Mouse (Mus musculus): ENCODE measurements around the gene N4bp2l1. TPM values are rescaled to one million over a fixed set of nuclear protein-coding genes. Genes with fewer than 3 reads are reported as not detected.

Gene N4bp2l1
- polyA plus RNA-seq, 1 experiment from 2014 or later: 2.6 TPM

GRCm38 (mm10) chr5:150561783-150562182 is 35.2 kb downstream of the N4bp2l1 start:
- Histone ChIP-seq H3K4me3 (ENCODE audit: low read depth, low read length) (no peak overlapping the region), H3K9ac (ENCODE audit: low read length) (no peak overlapping the region), H3K4me1 (ENCODE audit: control insufficient read depth, insufficient read depth, low read length) (no peaks in the 10 kb centered on the region), H3K4me2 (ENCODE audit: low read depth, severe bottlenecking) (no peak overlapping the region), H3K9me3 (ENCODE audit: control insufficient read depth, low read length) (no peaks in the 10 kb centered on the region), H3K27me3 (ENCODE audit: control insufficient read depth, insufficient read depth, low read length) (no peaks in the 10 kb centered on the region), H3K27ac (replicated peaks; ENCODE audit: low read depth, low read length) (no peak overlapping the region), H3K36me3 (ENCODE audit: control insufficient read depth, insufficient read depth, low read length) (peaks cover 4% of the 10 kb centered on the region; the same call in 1 of the 2 replicates)
- ATAC-seq (ENCODE audit: insufficient number of reproducible peaks, low FRiP score, low TSS enrichment, low read depth): no peak
- no peak for DNase-seq (ENCODE audit: low spot score)
- WGBS: 90% methylated on average over 5 of the region's 5 CpGs

DNA sequence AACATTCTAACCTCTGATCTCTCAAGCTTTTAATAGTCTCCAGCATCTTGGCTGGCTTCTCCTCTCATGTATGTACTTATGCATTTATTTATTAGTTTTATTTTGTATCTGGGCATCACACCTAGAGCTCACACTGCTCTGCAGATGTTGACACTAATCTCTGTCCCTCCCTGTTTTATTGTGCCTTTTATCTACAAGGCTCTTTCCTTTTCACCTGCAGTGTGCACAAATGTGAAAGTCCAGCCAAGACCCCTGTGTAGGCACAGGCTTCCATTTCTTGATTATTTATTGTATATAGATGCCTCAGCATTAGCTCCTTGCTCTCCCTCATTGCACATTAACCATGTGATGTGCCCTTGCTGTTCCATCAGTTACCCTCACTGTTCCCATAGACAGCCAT is 35.6 kb downstream of the N4bp2l1 start:
- DNase-seq (ENCODE audit: low spot score) (no peak), ATAC-seq (ENCODE audit: insufficient number of reproducible peaks, low FRiP score, low TSS enrichment, low read depth) (no peak)

GRCm38 (mm10) chr5:150560851-150561250 is 36.1 kb downstream of the N4bp2l1 start:
- Histone ChIP-seq H3K9me3 (ENCODE audit: control insufficient read depth, low read length) (no peaks in the 10 kb centered on the region), H3K36me3 (ENCODE audit: control insufficient read depth, insufficient read depth, low read length) (peaks cover 4% of the 10 kb centered on the region; the same call in 1 of the 2 replicates), H3K27ac (replicated peaks; ENCODE audit: low read depth, low read length) (no peak overlapping the region), H3K4me2 (ENCODE audit: low read depth, severe bottlenecking) (no peak overlapping the region), H3K4me1 (ENCODE audit: control insufficient read depth, insufficient read depth, low read length) (no peaks in the 10 kb centered on the region), H3K9ac (ENCODE audit: low read length) (no peak overlapping the region), H3K27me3 (ENCODE audit: control insufficient read depth, insufficient read depth, low read length) (no peaks in the 10 kb centered on the region), H3K4me3 (ENCODE audit: low read depth, low read length) (no peak overlapping the region)
- ATAC-seq (ENCODE audit: insufficient number of reproducible peaks, low FRiP score, low TSS enrichment, low read depth): no peak
- no peak for DNase-seq (ENCODE audit: low spot score)
- 97% methylated on average over 5 of the region's 5 CpGs for WGBS

More for the DNA sequence above, 35.6 kb downstream of the N4bp2l1 start:
- H3K4me1 ChIP-seq (ENCODE audit: control insufficient read depth, insufficient read depth, low read length): no peaks in the 10 kb centered on the region
- H3K27ac ChIP-seq (replicated peaks; ENCODE audit: low read depth, low read length): no peak overlapping the region
- no peaks in the 10 kb centered on the region for H3K27me3 ChIP-seq (ENCODE audit: control insufficient read depth, insufficient read depth, low read length)
- H3K4me2 ChIP-seq (ENCODE audit: low read depth, severe bottlenecking): no peak overlapping the region
- H3K9ac ChIP-seq (ENCODE audit: low read length): no peak overlapping the region
- no peaks in the 10 kb centered on the region for H3K9me3 ChIP-seq (ENCODE audit: control insufficient read depth, low read length)
- no peak overlapping the region for H3K4me3 ChIP-seq (ENCODE audit: low read depth, low read length)
- H3K36me3 ChIP-seq (ENCODE audit: control insufficient read depth, insufficient read depth, low read length): peaks cover 4% of the 10 kb centered on the region; the same call in 1 of the 2 replicates

DNA sequence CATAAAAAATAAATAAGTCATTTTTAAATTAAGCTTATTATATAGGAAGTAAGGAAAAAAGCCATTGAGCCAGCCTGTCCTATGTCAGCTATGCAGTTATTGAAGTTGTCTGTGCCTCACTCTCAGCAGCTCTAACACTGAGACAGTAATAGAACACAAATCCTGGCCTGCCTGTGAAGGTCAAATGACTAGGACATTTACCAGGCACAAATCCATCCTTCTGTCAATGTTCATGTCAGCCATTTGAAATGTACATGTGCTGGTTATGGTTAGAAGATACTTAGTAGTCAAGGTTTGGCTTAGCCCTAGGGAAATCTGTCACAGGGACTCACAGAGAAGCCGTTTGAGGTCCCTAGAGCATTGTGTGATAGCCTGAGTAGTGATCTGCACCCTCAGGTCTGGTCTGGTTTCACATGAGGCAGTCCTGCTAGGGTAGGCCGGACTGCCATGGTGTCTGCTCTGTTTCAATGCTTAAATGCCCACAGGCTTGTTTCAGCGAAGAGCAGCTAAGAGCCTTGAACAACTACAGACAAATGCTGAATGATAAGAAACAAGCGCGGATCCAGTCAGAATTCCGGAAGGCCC is 37.4 kb downstream of the N4bp2l1 start:
- WGBS: 93% methylated on average over 6 of the region's 6 CpGs
- DNase-seq (ENCODE audit: low spot score) (no peak), ATAC-seq (ENCODE audit: insufficient number of reproducible peaks, low FRiP score, low TSS enrichment, low read depth) (no peak)
- H3K4me2 ChIP-seq (ENCODE audit: low read depth, severe bottlenecking): no peak overlapping the region
- H3K4me1 ChIP-seq (ENCODE audit: control insufficient read depth, insufficient read depth, low read length): no peaks in the 10 kb centered on the region
- H3K27ac ChIP-seq (replicated peaks; ENCODE audit: low read depth, low read length): no peak overlapping the region
- H3K9ac ChIP-seq (ENCODE audit: low read length): no peak overlapping the region
- peaks cover 4% of the 10 kb centered on the region; the same call in 1 of the 2 replicates for H3K36me3 ChIP-seq (ENCODE audit: control insufficient read depth, insufficient read depth, low read length)
- H3K9me3 ChIP-seq (ENCODE audit: control insufficient read depth, low read length): no peaks in the 10 kb centered on the region
- H3K4me3 ChIP-seq (ENCODE audit: low read depth, low read length): no peak overlapping the region
- H3K27me3 ChIP-seq (ENCODE audit: control insufficient read depth, insufficient read depth, low read length): no peaks in the 10 kb centered on the region

DNA sequence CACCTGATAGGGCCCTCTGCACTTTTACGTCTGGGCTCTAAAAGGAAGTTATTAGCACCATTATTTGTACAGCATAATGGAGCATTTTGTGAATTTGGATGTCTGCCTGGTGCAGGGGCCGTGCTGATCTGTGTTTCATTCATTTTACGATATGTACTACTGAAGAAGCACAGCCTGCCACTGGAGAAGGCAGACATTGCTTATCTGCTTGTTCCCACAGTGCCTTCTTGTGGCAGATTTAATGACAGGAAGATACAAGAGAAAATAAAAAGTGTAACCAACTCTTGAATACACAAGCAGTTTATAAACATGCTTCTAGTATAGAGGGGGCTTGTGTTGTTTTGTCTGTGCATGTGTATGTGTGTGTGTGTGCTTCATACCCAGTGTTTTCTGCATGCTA is 45.4 kb downstream of the N4bp2l1 start:
- H3K27ac ChIP-seq (replicated peaks; ENCODE audit: low read depth, low read length): no peak overlapping the region
- H3K4me1 ChIP-seq (ENCODE audit: control insufficient read depth, insufficient read depth, low read length): no peaks in the 10 kb centered on the region
- no peaks in the 10 kb centered on the region for H3K9me3 ChIP-seq (ENCODE audit: control insufficient read depth, low read length)
- WGBS: 76% methylated on average over 3 of the region's 3 CpGs
- no peak overlapping the region for H3K4me3 ChIP-seq (ENCODE audit: low read depth, low read length)
- DNase-seq (ENCODE audit: low spot score) (no peak), ATAC-seq (ENCODE audit: insufficient number of reproducible peaks, low FRiP score, low TSS enrichment, low read depth) (no peak)
- peaks cover 13% of the 10 kb centered on the region for H3K36me3 ChIP-seq (ENCODE audit: control insufficient read depth, insufficient read depth, low read length)
- no peak overlapping the region for H3K4me2 ChIP-seq (ENCODE audit: low read depth, severe bottlenecking)
- H3K9ac ChIP-seq (ENCODE audit: low read length): no peak overlapping the region
- no peaks in the 10 kb centered on the region for H3K27me3 ChIP-seq (ENCODE audit: control insufficient read depth, insufficient read depth, low read length)

DNA sequence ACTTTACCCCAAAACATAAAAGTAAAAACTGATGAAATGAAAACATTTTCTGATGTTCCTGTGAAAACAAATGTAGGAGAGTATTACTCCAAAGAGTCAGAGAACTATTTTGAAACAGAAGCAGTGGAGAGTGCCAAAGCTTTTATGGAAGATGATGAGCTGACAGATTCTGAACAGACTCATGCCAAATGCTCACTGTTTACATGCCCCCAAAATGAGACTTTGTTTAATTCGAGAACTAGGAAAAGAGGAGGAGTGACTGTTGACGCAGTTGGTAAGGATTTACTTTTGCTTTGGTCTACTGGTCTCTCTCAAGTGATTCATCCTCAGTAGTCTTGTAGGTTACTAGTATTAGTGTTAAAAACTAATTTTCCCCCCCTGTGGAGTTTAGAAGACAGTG is 53.8 kb downstream of the N4bp2l1 start:
- Histone ChIP-seq H3K9ac (ENCODE audit: low read length) (no peak overlapping the region), H3K4me2 (ENCODE audit: low read depth, severe bottlenecking) (no peak overlapping the region), H3K27ac (replicated peaks; ENCODE audit: low read depth, low read length) (no peak overlapping the region), H3K9me3 (ENCODE audit: control insufficient read depth, low read length) (no peaks in the 10 kb centered on the region; the same call in 1 of the 2 replicates), H3K4me1 (ENCODE audit: control insufficient read depth, insufficient read depth, low read length) (no peaks in the 10 kb centered on the region), H3K4me3 (ENCODE audit: low read depth, low read length) (no peak overlapping the region), H3K36me3 (ENCODE audit: control insufficient read depth, insufficient read depth, low read length) (peaks cover 12% of the 10 kb centered on the region; the same call in 1 of the 2 replicates), H3K27me3 (ENCODE audit: control insufficient read depth, insufficient read depth, low read length) (no peaks in the 10 kb centered on the region)
- DNase-seq (ENCODE audit: low spot score) (no peak), ATAC-seq (ENCODE audit: insufficient number of reproducible peaks, low FRiP score, low TSS enrichment, low read depth) (no peak)
- 95% methylated on average over 2 of the region's 2 CpGs for WGBS

DNA sequence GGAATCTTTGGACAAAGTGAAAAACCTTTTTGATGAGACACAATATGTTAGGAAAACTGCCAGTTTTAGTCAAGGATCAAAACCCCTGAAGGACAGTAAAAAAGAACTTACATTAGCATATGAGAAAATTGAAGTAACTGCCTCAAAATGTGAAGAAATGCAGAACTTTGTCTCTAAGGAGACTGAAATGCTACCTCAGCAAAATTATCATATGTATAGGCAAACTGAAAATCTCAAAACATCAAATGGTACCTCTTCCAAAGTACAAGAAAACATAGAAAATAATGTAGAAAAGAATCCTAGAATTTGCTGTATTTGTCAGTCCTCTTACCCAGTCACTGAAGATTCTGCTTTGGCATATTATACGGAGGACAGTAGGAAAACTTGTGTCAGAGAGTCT is 55.7 kb downstream of the N4bp2l1 start:
- Histone ChIP-seq H3K9me3 (ENCODE audit: control insufficient read depth, low read length) (no peaks in the 10 kb centered on the region; the same call in 1 of the 2 replicates), H3K4me3 (ENCODE audit: low read depth, low read length) (no peak overlapping the region), H3K36me3 (ENCODE audit: control insufficient read depth, insufficient read depth, low read length) (peaks cover 16% of the 10 kb centered on the region; the same call in 1 of the 2 replicates), H3K9ac (ENCODE audit: low read length) (no peak overlapping the region), H3K27ac (replicated peaks; ENCODE audit: low read depth, low read length) (no peak overlapping the region), H3K4me1 (ENCODE audit: control insufficient read depth, insufficient read depth, low read length) (no peaks in the 10 kb centered on the region), H3K27me3 (ENCODE audit: control insufficient read depth, insufficient read depth, low read length) (no peaks in the 10 kb centered on the region), H3K4me2 (ENCODE audit: low read depth, severe bottlenecking) (no peak overlapping the region)
- ATAC-seq (ENCODE audit: insufficient number of reproducible peaks, low FRiP score, low TSS enrichment, low read depth) (no peak), DNase-seq (ENCODE audit: low spot score) (no peak)
- 93% methylated on average over 1 of the region's 1 CpGs for WGBS

DNA sequence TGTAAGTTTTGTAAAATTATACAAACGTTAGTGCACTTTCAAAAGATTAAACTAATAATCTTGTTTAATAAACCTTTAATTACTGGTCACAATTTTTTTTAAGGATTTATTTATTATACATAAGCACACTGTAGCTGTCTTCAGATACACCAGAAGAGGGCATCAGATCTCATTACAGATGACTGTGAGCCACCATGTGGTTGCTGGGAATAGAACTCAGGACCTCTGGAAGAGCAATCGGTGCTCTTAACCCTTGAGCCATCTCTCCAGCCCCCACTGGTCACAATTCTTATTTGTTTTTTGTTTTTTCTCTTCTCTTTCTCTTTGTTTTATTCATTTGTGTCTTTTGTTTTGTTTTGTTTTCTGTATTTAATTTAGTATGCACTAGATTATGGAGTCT is 71.7 kb downstream of the N4bp2l1 start:
- H3K4me2 ChIP-seq (ENCODE audit: low read depth, severe bottlenecking): no peak overlapping the region
- H3K9ac ChIP-seq (ENCODE audit: low read length): no peak overlapping the region
- H3K27ac ChIP-seq (replicated peaks; ENCODE audit: low read depth, low read length): no peak overlapping the region
- DNase-seq (ENCODE audit: low spot score) (no peak), ATAC-seq (ENCODE audit: insufficient number of reproducible peaks, low FRiP score, low TSS enrichment, low read depth) (no peak)
- no peak overlapping the region for H3K4me3 ChIP-seq (ENCODE audit: low read depth, low read length)
- H3K9me3 ChIP-seq (ENCODE audit: control insufficient read depth, low read length): no peaks in the 10 kb centered on the region
- H3K36me3 ChIP-seq (ENCODE audit: control insufficient read depth, insufficient read depth, low read length): peaks cover 3% of the 10 kb centered on the region
- peaks cover 5% of the 10 kb centered on the region; the same call in 1 of the 2 replicates for H3K4me1 ChIP-seq (ENCODE audit: control insufficient read depth, insufficient read depth, low read length)
- H3K27me3 ChIP-seq (ENCODE audit: control insufficient read depth, insufficient read depth, low read length): no peaks in the 10 kb centered on the region
- 79% methylated on average over 2 of the region's 2 CpGs for WGBS

DNA sequence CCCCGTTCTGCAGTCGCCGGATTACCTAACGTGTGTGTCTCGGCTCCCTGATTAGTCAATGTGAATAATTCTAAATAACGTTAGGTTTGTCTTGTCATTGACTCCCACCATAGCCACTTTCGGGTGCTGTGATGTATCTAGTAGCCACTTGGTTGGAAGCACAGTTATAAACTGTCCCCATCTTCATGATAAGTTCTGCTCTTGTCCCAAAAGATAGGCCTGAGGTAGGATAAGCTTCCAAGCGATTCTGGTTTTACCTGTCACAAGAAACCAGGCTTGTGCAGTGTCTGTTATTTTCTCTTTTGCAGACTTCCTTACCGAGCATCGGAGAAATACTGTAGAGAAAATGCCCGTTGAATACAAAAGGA is 74.1 kb downstream of the N4bp2l1 start:
- Histone ChIP-seq H3K4me2 (ENCODE audit: low read depth, severe bottlenecking) (peak overlapping the region; percentile 60), H3K4me3 (ENCODE audit: low read depth, low read length) (peak overlapping the region; percentile 66), H3K9me3 (ENCODE audit: control insufficient read depth, low read length) (no peaks in the 10 kb centered on the region), H3K9ac (ENCODE audit: low read length) (peak overlapping the region; percentile 85), H3K36me3 (ENCODE audit: control insufficient read depth, insufficient read depth, low read length) (no peaks in the 10 kb centered on the region), H3K27me3 (ENCODE audit: control insufficient read depth, insufficient read depth, low read length) (no peaks in the 10 kb centered on the region), H3K27ac (replicated peaks; ENCODE audit: low read depth, low read length) (peak overlapping the region; percentile 68; the same call in 1 of the 2 replicates), H3K4me1 (ENCODE audit: control insufficient read depth, insufficient read depth, low read length) (peaks cover 5% of the 10 kb centered on the region; the same call in 1 of the 2 replicates)
- ATAC-seq (ENCODE audit: insufficient number of reproducible peaks, low FRiP score, low TSS enrichment, low read depth) (no peak; the same call in none of the 2 replicates), DNase-seq (ENCODE audit: low spot score) (no peak)
- WGBS: 12% methylated on average over 11 of the region's 11 CpGs
